Mouse (Mus musculus): ENCODE results near the gene Wdr4. TPM values are rescaled to one million over a fixed set of nuclear protein-coding genes. Genes with fewer than 3 reads are reported as not detected.

Gene Wdr4
- polyA plus RNA-seq, 1 experiment from 2014 or later: 15.6 TPM

DNA sequence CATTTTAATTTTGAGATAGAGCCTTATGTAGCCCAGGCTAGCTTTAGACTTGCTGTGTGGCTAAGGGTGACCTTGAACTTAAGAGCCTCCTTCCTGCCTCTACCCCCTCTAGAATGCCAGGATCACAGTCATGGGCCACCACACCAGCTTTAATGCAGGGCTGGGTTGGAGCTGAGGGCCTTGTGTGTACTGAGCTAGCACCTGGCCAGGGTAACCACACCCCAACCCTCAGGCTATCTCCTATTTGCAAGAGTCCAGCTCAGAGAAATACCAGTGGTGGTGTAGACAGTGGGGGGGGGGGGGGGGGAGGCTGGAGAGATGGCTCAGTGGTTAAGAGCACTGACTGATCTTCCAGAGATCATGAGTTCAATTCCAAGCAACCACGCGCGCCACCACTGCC, 6.0 kb upstream of the Wdr4 start:
- TF ChIP-seq EP300 (optimal IDR thresholded peaks at IDR 0.05) (no peak), CTCF (IDR thresholded peaks at IDR 0.05; ENCODE audit: low read depth) (no peak)
- no peak overlapping the region for H3K4me3 ChIP-seq (ENCODE audit: low read depth, low read length)
- H3K4me2 ChIP-seq (replicated peaks; ENCODE audit: low read depth): no peak overlapping the region
- DNase-seq (ENCODE audit: low spot score) (no peak), ATAC-seq (ENCODE audit: low FRiP score, low TSS enrichment) (no peak)
- H3K9me3 ChIP-seq (ENCODE audit: control insufficient read depth, low read length): no peaks in the 10 kb centered on the region
- no peak overlapping the region for H3K9ac ChIP-seq (ENCODE audit: low read length)
- 89% methylated on average over 3 of the region's 3 CpGs for WGBS
- H3K4me1 ChIP-seq (replicated peaks; ENCODE audit: control insufficient read depth, insufficient read depth): no peaks in the 10 kb centered on the region
- peaks cover 15% of the 10 kb centered on the region for H3K36me3 ChIP-seq (ENCODE audit: control insufficient read depth, insufficient read depth, low read length)
- no peak overlapping the region for H3K27ac ChIP-seq (replicated peaks)
- no peaks in the 10 kb centered on the region for H3K27me3 ChIP-seq (ENCODE audit: control insufficient read depth, insufficient read depth, low read length)

DNA sequence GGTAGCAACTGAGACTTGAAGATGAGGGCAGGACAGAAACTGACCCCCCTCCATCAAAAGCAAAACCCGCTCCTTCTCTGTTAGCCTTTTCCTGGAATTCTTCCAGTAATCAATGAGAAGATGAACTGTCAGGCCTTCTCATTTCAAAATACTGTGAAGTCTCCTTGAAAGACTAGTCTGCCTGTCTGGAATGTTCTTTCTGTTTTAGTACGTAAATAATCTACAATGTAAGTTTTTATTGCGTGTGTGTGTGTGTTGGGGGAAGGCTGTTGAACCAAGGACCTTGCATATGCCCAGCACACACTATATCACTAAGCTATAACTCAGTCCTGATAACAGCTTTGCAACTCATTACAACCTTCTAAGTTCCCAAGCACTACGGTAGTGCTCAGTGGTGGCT, 5.3 kb upstream of the Wdr4 start:
- DNase-seq (ENCODE audit: low spot score): no peak
- Histone ChIP-seq H3K4me3 (ENCODE audit: low read depth, low read length) (no peak overlapping the region), H3K9ac (ENCODE audit: low read length) (no peak overlapping the region), H3K4me2 (replicated peaks; ENCODE audit: low read depth) (no peak overlapping the region), H3K27ac (replicated peaks) (no peak overlapping the region), H3K9me3 (ENCODE audit: control insufficient read depth, low read length) (no peaks in the 10 kb centered on the region), H3K27me3 (ENCODE audit: control insufficient read depth, insufficient read depth, low read length) (no peaks in the 10 kb centered on the region), H3K36me3 (ENCODE audit: control insufficient read depth, insufficient read depth, low read length) (peaks cover 15% of the 10 kb centered on the region), H3K4me1 (replicated peaks; ENCODE audit: control insufficient read depth, insufficient read depth) (no peaks in the 10 kb centered on the region)
- WGBS: 89% methylated on average over 4 of the region's 4 CpGs
- TF ChIP-seq CTCF (IDR thresholded peaks at IDR 0.05; ENCODE audit: low read depth): no peak
- TF ChIP-seq EP300 (optimal IDR thresholded peaks at IDR 0.05): no peak
- no peak for ATAC-seq (ENCODE audit: low FRiP score, low TSS enrichment)

DNA sequence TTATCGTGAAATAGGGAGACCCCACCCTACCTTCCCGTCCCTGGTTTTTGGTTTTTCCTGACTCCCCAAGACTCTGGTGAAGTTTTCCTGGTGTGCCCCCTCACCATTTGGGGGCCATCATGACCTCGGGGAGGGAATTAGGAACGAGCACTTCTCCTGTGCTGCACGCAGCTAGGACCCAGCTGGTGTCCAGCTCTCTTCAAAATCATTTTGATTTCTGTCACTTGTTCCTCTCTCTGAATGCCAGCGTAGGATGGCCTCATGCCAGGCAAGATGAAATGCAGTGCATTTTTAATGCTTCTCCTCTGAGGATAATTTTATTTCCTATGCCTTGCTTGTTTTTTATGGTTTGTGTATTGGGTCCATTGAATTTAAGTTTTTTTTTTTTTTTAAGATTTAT, 2.2 kb upstream of the Wdr4 start:
- no peaks in the 10 kb centered on the region for H3K27me3 ChIP-seq (ENCODE audit: control insufficient read depth, insufficient read depth, low read length)
- no peak overlapping the region for H3K4me3 ChIP-seq (ENCODE audit: low read depth, low read length)
- ATAC-seq (ENCODE audit: low FRiP score, low TSS enrichment) (no peak), DNase-seq (ENCODE audit: low spot score) (no peak)
- H3K36me3 ChIP-seq (ENCODE audit: control insufficient read depth, insufficient read depth, low read length): peaks cover 5% of the 10 kb centered on the region; the same call in 1 of the 2 replicates
- TF ChIP-seq EP300 (optimal IDR thresholded peaks at IDR 0.05) (no peak), CTCF (IDR thresholded peaks at IDR 0.05; ENCODE audit: low read depth) (no peak)
- WGBS: 87% methylated on average over 6 of the region's 6 CpGs
- H3K9ac ChIP-seq (ENCODE audit: low read length): no peak overlapping the region
- no peaks in the 10 kb centered on the region for H3K4me1 ChIP-seq (replicated peaks; ENCODE audit: control insufficient read depth, insufficient read depth)
- peak overlapping the region; percentile 70; the same call in 1 of the 2 replicates for H3K4me2 ChIP-seq (replicated peaks; ENCODE audit: low read depth)
- 0 out of 2 replicates have a peak overlapping the region, but pooled peaks have one; percentile 13 for H3K27ac ChIP-seq (replicated peaks)
- H3K9me3 ChIP-seq (ENCODE audit: control insufficient read depth, low read length): no peaks in the 10 kb centered on the region

DNA sequence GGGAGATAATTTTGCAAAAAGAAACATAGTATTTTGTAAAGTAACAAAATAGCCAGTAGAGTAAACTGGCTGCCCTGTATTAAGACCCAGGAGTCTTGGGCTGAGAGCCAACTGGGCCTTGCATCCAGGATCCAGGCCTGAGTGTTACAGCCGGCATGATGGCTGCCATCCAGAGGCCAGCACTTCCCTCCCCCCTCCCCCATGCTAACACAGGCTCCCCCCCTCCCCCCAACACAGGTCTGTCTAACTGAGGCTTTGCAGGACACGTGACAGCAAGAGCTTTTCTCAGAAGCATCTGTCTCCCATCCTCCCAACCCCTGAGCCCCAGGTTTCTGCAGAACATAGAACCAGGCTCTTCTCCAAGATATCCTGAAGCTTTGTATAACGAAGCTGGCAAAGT, 1.1 kb upstream of the Wdr4 start:
- no peak for TF ChIP-seq CTCF (IDR thresholded peaks at IDR 0.05; ENCODE audit: low read depth)
- no peak for TF ChIP-seq EP300 (optimal IDR thresholded peaks at IDR 0.05)
- peak overlapping the region; percentile 79 for H3K4me3 ChIP-seq (ENCODE audit: low read depth, low read length)
- H3K9me3 ChIP-seq (ENCODE audit: control insufficient read depth, low read length): no peaks in the 10 kb centered on the region
- H3K36me3 ChIP-seq (ENCODE audit: control insufficient read depth, insufficient read depth, low read length): peaks cover 5% of the 10 kb centered on the region; the same call in 1 of the 2 replicates
- WGBS: 11% methylated on average over 3 of the region's 3 CpGs
- H3K9ac ChIP-seq (ENCODE audit: low read length): no peak overlapping the region
- 0 out of 2 replicates have a peak overlapping the region, but pooled peaks have one; percentile 24 for H3K27ac ChIP-seq (replicated peaks)
- ATAC-seq (ENCODE audit: low FRiP score, low TSS enrichment) (no peak), DNase-seq (ENCODE audit: low spot score) (peak; percentile 47)
- no peaks in the 10 kb centered on the region for H3K4me1 ChIP-seq (replicated peaks; ENCODE audit: control insufficient read depth, insufficient read depth)
- H3K4me2 ChIP-seq (replicated peaks; ENCODE audit: low read depth): peak overlapping the region; percentile 70
- no peaks in the 10 kb centered on the region for H3K27me3 ChIP-seq (ENCODE audit: control insufficient read depth, insufficient read depth, low read length)

DNA sequence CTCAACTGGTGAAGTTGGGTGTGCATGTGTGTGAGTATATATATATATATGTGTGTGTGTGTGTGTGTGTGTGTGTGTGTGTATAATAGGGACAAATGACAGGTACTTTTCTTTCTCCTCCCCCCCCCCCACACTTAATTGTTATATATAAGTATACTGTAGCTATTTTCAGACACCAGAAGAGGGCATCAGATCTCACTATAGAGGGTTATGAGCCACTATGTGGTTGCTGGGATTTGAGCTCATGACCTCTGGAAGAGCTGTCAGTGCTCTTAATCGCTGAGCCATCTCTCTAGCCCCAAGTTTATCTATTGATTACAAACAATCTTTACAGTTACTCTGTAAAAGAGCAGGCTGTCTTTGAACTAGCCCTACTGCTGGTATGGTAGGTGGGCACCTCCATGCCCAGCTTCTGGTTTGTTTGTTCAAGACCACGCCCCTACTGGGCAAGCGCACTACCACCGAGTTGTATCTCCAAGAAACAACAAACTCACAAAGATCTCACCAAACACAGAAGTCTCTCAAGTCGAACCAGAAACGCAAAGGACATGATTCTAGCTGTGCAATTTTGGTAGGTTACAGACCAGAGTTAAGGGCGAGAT, 335 bp downstream of the Wdr4 start:
- no peak for TF ChIP-seq EP300 (optimal IDR thresholded peaks at IDR 0.05)
- peak; percentile 36 for TF ChIP-seq CTCF (IDR thresholded peaks at IDR 0.05; ENCODE audit: low read depth)
- H3K4me3 ChIP-seq (ENCODE audit: low read depth, low read length): peak overlapping the region; percentile 79
- no peak overlapping the region for H3K9ac ChIP-seq (ENCODE audit: low read length)
- H3K9me3 ChIP-seq (ENCODE audit: control insufficient read depth, low read length): no peaks in the 10 kb centered on the region
- 2% methylated on average over 7 of the region's 7 CpGs for WGBS
- H3K27me3 ChIP-seq (ENCODE audit: control insufficient read depth, insufficient read depth, low read length): no peaks in the 10 kb centered on the region
- peak overlapping the region; percentile 45; the same call in 1 of the 2 replicates for H3K27ac ChIP-seq (replicated peaks)
- H3K4me2 ChIP-seq (replicated peaks; ENCODE audit: low read depth): peak overlapping the region; percentile 70
- H3K4me1 ChIP-seq (replicated peaks; ENCODE audit: control insufficient read depth, insufficient read depth): no peaks in the 10 kb centered on the region
- DNase-seq (ENCODE audit: low spot score): no peak
- ATAC-seq (ENCODE audit: low FRiP score, low TSS enrichment): peak; percentile 52
- H3K36me3 ChIP-seq (ENCODE audit: control insufficient read depth, insufficient read depth, low read length): peaks cover 5% of the 10 kb centered on the region; the same call in 1 of the 2 replicates

DNA sequence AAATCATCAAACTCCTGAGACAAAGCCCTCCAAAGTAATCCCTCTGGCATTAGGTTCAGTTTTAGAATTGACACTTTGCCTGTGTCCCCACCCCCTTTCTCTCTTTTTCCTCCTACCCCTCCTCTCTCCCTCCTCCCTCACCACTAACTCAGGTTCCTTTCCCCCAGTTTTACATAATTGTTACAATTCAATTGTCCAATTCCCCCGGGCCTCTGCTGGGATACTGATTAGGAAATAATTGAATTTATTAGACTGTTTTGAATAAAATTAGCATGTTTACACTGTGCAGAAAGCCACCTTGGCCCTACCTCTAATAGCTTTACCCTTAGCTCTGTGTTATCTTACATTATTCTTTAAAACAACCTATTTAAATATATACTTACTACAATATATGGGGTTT, 5.1 kb downstream of the Wdr4 start:
- WGBS: 82% methylated on average over 1 of the region's 1 CpGs
- no peaks in the 10 kb centered on the region for H3K9me3 ChIP-seq (ENCODE audit: control insufficient read depth, low read length)
- no peak overlapping the region for H3K4me3 ChIP-seq (ENCODE audit: low read depth, low read length)
- H3K27ac ChIP-seq (replicated peaks): no peak overlapping the region
- no peaks in the 10 kb centered on the region for H3K4me1 ChIP-seq (replicated peaks; ENCODE audit: control insufficient read depth, insufficient read depth)
- no peaks in the 10 kb centered on the region for H3K27me3 ChIP-seq (ENCODE audit: control insufficient read depth, insufficient read depth, low read length)
- TF ChIP-seq CTCF (IDR thresholded peaks at IDR 0.05; ENCODE audit: low read depth) (no peak), EP300 (optimal IDR thresholded peaks at IDR 0.05) (no peak)
- peaks cover 3% of the 10 kb centered on the region; the same call in 1 of the 2 replicates for H3K36me3 ChIP-seq (ENCODE audit: control insufficient read depth, insufficient read depth, low read length)
- no peak overlapping the region for H3K9ac ChIP-seq (ENCODE audit: low read length)
- DNase-seq (ENCODE audit: low spot score): no peak
- ATAC-seq (ENCODE audit: low FRiP score, low TSS enrichment): no peak
- H3K4me2 ChIP-seq (replicated peaks; ENCODE audit: low read depth): no peak overlapping the region
